In the genomic region with DNA sequence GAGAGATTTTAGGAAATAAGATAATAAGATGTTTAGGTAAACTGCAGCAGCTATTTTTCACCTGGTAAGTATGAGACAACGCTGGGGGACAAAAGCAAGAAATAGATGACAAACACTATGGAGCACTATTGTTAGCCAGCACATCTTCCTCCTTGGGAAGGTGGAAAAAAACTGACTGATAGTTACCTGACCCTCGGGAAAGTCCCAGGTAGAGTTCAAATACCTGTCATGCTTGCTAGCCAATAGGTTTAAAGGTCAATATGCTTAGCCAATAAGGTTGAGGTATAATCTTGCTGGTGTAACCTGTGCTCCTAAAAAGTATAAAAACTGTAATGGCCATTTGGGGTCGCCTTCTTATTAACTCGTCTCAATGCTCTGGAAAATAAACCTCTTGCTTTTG, we compare ENCODE assay signal across 10 mouse cellular contexts. TPM values are rescaled to one million over a fixed set of nuclear protein-coding genes. Genes with fewer than 3 reads are reported as not detected.
DNase-seq lines count a peak whose midpoint lies in the region; ATAC-seq and TF ChIP-seq lines count a peak whose summit lies in the region.
"Had no signal": no experiment of that assay in that cellular context is flagged by ENCODE, and none has a peak within 500 bp of the region (broad histone marks: within the 10 kb centered on the region; RNA-seq: fewer than 3 reads in every experiment).

No protein-coding gene starts in this region.

- 24% methylated on average over 4 of the region's 4 CpGs for WGBS in heart, embryonic 12.5 days
- WGBS in hindbrain, embryonic 12.5 days = 21% methylated on average over 4 of the region's 4 CpGs
- 18% methylated on average over 4 of the region's 4 CpGs for WGBS in midbrain, embryonic 11.5 days

- ATAC-seq in heart, embryonic 12.5 days (ENCODE audit: insufficient number of reproducible peaks, low FRiP score) = no peak
- ATAC-seq in hindbrain, embryonic 12.5 days (ENCODE audit: low FRiP score) = no peak
- ATAC-seq in midbrain, embryonic 11.5 days (ENCODE audit: low FRiP score) = no peak

- peaks cover 6% of the 10 kb centered on the region for H3K4me1 ChIP-seq in heart, embryonic 12.5 days (replicated peaks)
- no peaks in the 10 kb centered on the region; a peak in 1 of 4 replicates for H3K4me1 ChIP-seq in ES-E14 (ENCODE audit: control insufficient read depth in 2 of 2, insufficient read depth in 2 of 2, low read length in 2 of 2, poor library complexity in 1 of 2)
- H3K4me1 ChIP-seq in hindbrain, embryonic 12.5 days = peaks cover 11% of the 10 kb centered on the region
- peaks cover 8% of the 10 kb centered on the region; the same call in 1 of the 2 replicates for H3K4me1 ChIP-seq in midbrain, embryonic 11.5 days (ENCODE audit: control insufficient read depth, insufficient read depth, low read length)

- H3K4me3 ChIP-seq in heart, embryonic 12.5 days = peak overlapping the region; percentile 95
- peak overlapping the region; percentile 80 to 97; a peak in 3 of 4 replicates for H3K4me3 ChIP-seq in ES-E14 (ENCODE audit: insufficient read depth in 1 of 2, low read depth in 1 of 2, low read length in 2 of 2, poor library complexity in 1 of 2, severe bottlenecking in 1 of 2)
- H3K4me3 ChIP-seq in hindbrain, embryonic 12.5 days = peak overlapping the region; percentile 65
- H3K4me3 ChIP-seq in midbrain, embryonic 11.5 days (ENCODE audit: low read depth, low read length) = peak overlapping the region; percentile 72

- intact Hi-C loops in left cerebral cortex, postnatal 14 days (cut with DNase I) = no loop called here

- no peak for DNase-seq in heart, adult 8-10 months (ENCODE audit: low spot score)
- DNase-seq in ES-E14 (ENCODE audit: low read depth, low spot score) = no peak
- no peak for DNase-seq in midbrain, embryonic 11.5 days (ENCODE audit: low spot score, missing footprints)
- no peak for DNase-seq in cerebellum, adult 9-11 months
- DNase-seq in embryo, embryonic 9.5 days (ENCODE audit: extremely low spot score) = no peak
- no peak for DNase-seq in left cerebral cortex, postnatal 14 days (ENCODE audit: low spot score in 2 of 2)

- peak overlapping the region; percentile 92 for H3K9ac ChIP-seq in heart, embryonic 12.5 days
- H3K9ac ChIP-seq in ES-E14 (ENCODE audit: insufficient read depth, low read depth, low read length, poor library complexity, severe bottlenecking) = no peak overlapping the region
- peak overlapping the region; percentile 62; the same call in 1 of the 2 replicates for H3K9ac ChIP-seq in hindbrain, embryonic 12.5 days
- H3K9ac ChIP-seq in midbrain, embryonic 11.5 days (ENCODE audit: low read length) = peak overlapping the region; percentile 82

- peak overlapping the region; percentile 78 for H3K4me2 ChIP-seq in heart, embryonic 12.5 days
- H3K4me2 ChIP-seq in hindbrain, embryonic 12.5 days (replicated peaks) = peak overlapping the region; percentile 56
- H3K4me2 ChIP-seq in midbrain, embryonic 11.5 days = peak overlapping the region; percentile 74

- no peaks in the 10 kb centered on the region for H3K27me3 ChIP-seq in heart, embryonic 12.5 days (replicated peaks)
- no peaks in the 10 kb centered on the region for H3K27me3 ChIP-seq in hindbrain, embryonic 12.5 days
- H3K27me3 ChIP-seq in midbrain, embryonic 11.5 days (ENCODE audit: control insufficient read depth, insufficient read depth, low read length) = no peaks in the 10 kb centered on the region

- no peak overlapping the region for H3K27ac ChIP-seq in heart, embryonic 12.5 days (ENCODE audit: poor library complexity, severe bottlenecking)
- H3K27ac ChIP-seq in ES-E14 (ENCODE audit: insufficient read depth, low read depth, low read length, poor library complexity, severe bottlenecking) = no peak overlapping the region
- 0 out of 2 replicates have a peak overlapping the region, but pooled peaks have one; percentile 23 for H3K27ac ChIP-seq in hindbrain, embryonic 12.5 days
- H3K27ac ChIP-seq in midbrain, embryonic 11.5 days (ENCODE audit: low read depth, low read length) = no peak overlapping the region

- no peaks in the 10 kb centered on the region for H3K9me3 ChIP-seq in heart, embryonic 12.5 days (replicated peaks)
- H3K9me3 ChIP-seq in ES-E14 (ENCODE audit: control insufficient read depth, insufficient read depth, low read depth, low read length) = no peaks in the 10 kb centered on the region
- H3K9me3 ChIP-seq in hindbrain, embryonic 12.5 days (replicated peaks) = no peaks in the 10 kb centered on the region; the same call in 1 of the 2 replicates
- H3K9me3 ChIP-seq in midbrain, embryonic 11.5 days (ENCODE audit: control insufficient read depth, low read length) = no peaks in the 10 kb centered on the region

- in situ Hi-C loops in ES-E14 (cut with MboI; ENCODE audit: low sequenced_read_pairs in 2 of 2, unreplicated experiment in 2 of 2) = no loop called here

- peaks cover 6% of the 10 kb centered on the region; the same call in 1 of the 2 replicates for H3K36me3 ChIP-seq in heart, embryonic 12.5 days
- H3K36me3 ChIP-seq in ES-E14 (ENCODE audit: control insufficient read depth, insufficient read depth, low read length, poor library complexity, severe bottlenecking) = no peaks in the 10 kb centered on the region
- no peaks in the 10 kb centered on the region for H3K36me3 ChIP-seq in hindbrain, embryonic 12.5 days
- H3K36me3 ChIP-seq in midbrain, embryonic 11.5 days (ENCODE audit: control insufficient read depth, insufficient read depth, low read length) = no peaks in the 10 kb centered on the region

TF ChIP-seq in ES-E14, 5 proteins besides CTCF, POLR2A, EP300 and RAD21:
- TF ChIP-seq CHD2 (IDR thresholded peaks at IDR 0.05; ENCODE audit: low read depth, low read length) (no peak), HCFC1 (IDR thresholded peaks at IDR 0.05; ENCODE audit: borderline replicate concordance, insufficient read depth, low read length) (no peak)

RNA-seq across cellular contexts. Expression of a gene that starts 0.7 kb away (rescaled TPM):
- polyA plus RNA-seq in heart, embryonic 12.5 days (2016; fragmentation: Nextera tagmentation; extraction: Ambion mirVana) = 29.7 and 31.0 TPM in 2 replicates
- total RNA-seq in heart, adult 8-10 months (2022) = 10 to 100 TPM in 2 of 4 experiments, 1 to 10 TPM in 2; 5.4 to 15.5 (median 9.2) TPM
- total RNA-seq in ES-E14 (2012; rRNA removed) = 11.1 and 16.9 TPM in 2 replicates
- polyA plus RNA-seq in hindbrain, embryonic 12.5 days (2016; fragmentation: Nextera tagmentation; extraction: Ambion mirVana) = 40.9 and 45.3 TPM in 2 replicates
- polyA plus RNA-seq in midbrain, embryonic 11.5 days (2014; fragmentation: Nextera tagmentation; extraction: Ambion mirVana) = 24.7 and 30.7 TPM in 2 replicates
- 10 to 100 TPM; 26.4 to 36.5 TPM for total RNA-seq in left cerebral cortex, postnatal 14 days (2021)

RNA-seq across cellular contexts. Expression of a gene that starts 34.8 kb away (rescaled TPM):
- 0.11 and 0.21 TPM in 2 replicates for polyA plus RNA-seq in heart, embryonic 12.5 days (2016; fragmentation: Nextera tagmentation; extraction: Ambion mirVana)
- total RNA-seq in heart, adult 8-10 months (2022) = not detected
- total RNA-seq in ES-E14 (2012; rRNA removed) = 0.58 and 0.71 TPM in 2 replicates
- not detected in 2 replicates for polyA plus RNA-seq in hindbrain, embryonic 12.5 days (2016; fragmentation: Nextera tagmentation; extraction: Ambion mirVana)
- polyA plus RNA-seq in midbrain, embryonic 11.5 days (2014; fragmentation: Nextera tagmentation; extraction: Ambion mirVana) = 0.11 TPM in 1 of 2 replicates, not detected in the other
- total RNA-seq in left cerebral cortex, postnatal 14 days (2021) = not detected

RNA-seq across cellular contexts. Expression of a gene that starts 42.4 kb away (rescaled TPM):
- not detected in 2 replicates for polyA plus RNA-seq in heart, embryonic 12.5 days (2016; fragmentation: Nextera tagmentation; extraction: Ambion mirVana)
- not detected for total RNA-seq in heart, adult 8-10 months (2022)
- not detected in 2 replicates for total RNA-seq in ES-E14 (2012; rRNA removed)
- polyA plus RNA-seq in hindbrain, embryonic 12.5 days (2016; fragmentation: Nextera tagmentation; extraction: Ambion mirVana) = not detected in 2 replicates
- not detected in 2 replicates for polyA plus RNA-seq in midbrain, embryonic 11.5 days (2014; fragmentation: Nextera tagmentation; extraction: Ambion mirVana)
- not detected for total RNA-seq in left cerebral cortex, postnatal 14 days (2021)
- total RNA-seq: common myeloid progenitor, adult 5-6 weeks; layer of hippocampus, postnatal 10 days had no signal
